Mouse (Mus musculus): ENCODE data around the gene Denr. TPM values are rescaled to one million over a fixed set of nuclear protein-coding genes. Genes with fewer than 3 reads are reported as not detected.

Gene Denr
- total RNA-seq, 2 experiments from 2014 or later, result 70.7 to 76.0 TPM

GRCm38 (mm10) chr5:123906146-123906975, 614 bp upstream of the Denr start:
- DNase-seq (ENCODE audit: low spot score in 2 of 2), result no peak

GRCm38 (mm10) chr5:123907631-123907977, 629 bp downstream of the Denr start:
- DNase-seq (ENCODE audit: low spot score in 2 of 2), result no peak

- no peak for DNase-seq (ENCODE audit: low spot score in 2 of 2)
These were observed 7.9 kb downstream of the Denr start for GRCm38 (mm10) chr5:123914852-123915251.

- DNase-seq (ENCODE audit: low spot score in 2 of 2), result no peak
These were observed 15.1 kb downstream of the Denr start for GRCm38 (mm10) chr5:123922112-123922511.

GRCm38 (mm10) chr5:123927118-123927517, 20.1 kb downstream of the Denr start, which contains the start of gene Gm43518:
Gm43518 (plus strand) TSS chr5:123927418.
- no peak for DNase-seq (ENCODE audit: low spot score in 2 of 2)

GRCm38 (mm10) chr5:123930508-123930989, 23.6 kb downstream of the Denr start, which contains the start of gene Ccdc62:
Ccdc62 (plus strand) TSS chr5:123930679.
- DNase-seq (ENCODE audit: low spot score in 2 of 2), result peak; percentile 86 to 92

GRCm38 (mm10) chr5:123931131-123931530, 24.2 kb downstream of the Denr start:
- no peak for DNase-seq (ENCODE audit: low spot score in 2 of 2)

GRCm38 (mm10) chr5:123932927-123933326, 26.0 kb downstream of the Denr start:
- no peak for DNase-seq (ENCODE audit: low spot score in 2 of 2)

GRCm38 (mm10) chr5:123933556-123933955, 26.6 kb downstream of the Denr start:
- DNase-seq (ENCODE audit: low spot score in 2 of 2), result no peak

- DNase-seq (ENCODE audit: low spot score in 2 of 2), result no peak
These were observed 27.1 kb downstream of the Denr start for GRCm38 (mm10) chr5:123933957-123934591.

- DNase-seq (ENCODE audit: low spot score in 2 of 2), result no peak
These were observed 29.0 kb downstream of the Denr start for GRCm38 (mm10) chr5:123935931-123936330.

GRCm38 (mm10) chr5:123938479-123938878, 31.5 kb downstream of the Denr start:
- no peak for DNase-seq (ENCODE audit: low spot score in 2 of 2)

GRCm38 (mm10) chr5:123946546-123946945, 39.6 kb downstream of the Denr start:
- no peak for DNase-seq (ENCODE audit: low spot score in 2 of 2)

- no peak for DNase-seq (ENCODE audit: low spot score in 2 of 2)
These were observed 40.2 kb downstream of the Denr start for GRCm38 (mm10) chr5:123947041-123947761.

- no peak for DNase-seq (ENCODE audit: low spot score in 2 of 2)
These were observed 45.5 kb downstream of the Denr start for GRCm38 (mm10) chr5:123952365-123953045.

GRCm38 (mm10) chr5:123957213-123957612, 50.2 kb downstream of the Denr start:
- no peak for DNase-seq (ENCODE audit: low spot score in 2 of 2)

- no peak for DNase-seq (ENCODE audit: low spot score in 2 of 2)
These were observed 52.0 kb downstream of the Denr start for GRCm38 (mm10) chr5:123959018-123959417.

- DNase-seq (ENCODE audit: low spot score in 2 of 2), result no peak
These were observed 53.2 kb downstream of the Denr start for GRCm38 (mm10) chr5:123960129-123960528.

GRCm38 (mm10) chr5:123961046-123961445, 54.1 kb downstream of the Denr start:
- no peak for DNase-seq (ENCODE audit: low spot score in 2 of 2)

GRCm38 (mm10) chr5:123964208-123964607, 57.2 kb downstream of the Denr start:
- no peak for DNase-seq (ENCODE audit: low spot score in 2 of 2)

- no peak for DNase-seq (ENCODE audit: low spot score in 2 of 2)
These were observed 59.8 kb downstream of the Denr start for GRCm38 (mm10) chr5:123966759-123967158.

Data from layer of hippocampus, postnatal 10 days (tissue).